Mouse (Mus musculus): ENCODE results near the gene Ndufa3.

GRCm38 (mm10) chr7:3578196-3578595 is 39.0 kb upstream of the Ndufa3 start:
- TF ChIP-seq CTCF (IDR thresholded peaks at IDR 0.05; ENCODE audit: control insufficient read depth, insufficient read depth, low read length), result no peak
- TF ChIP-seq POLR2A (IDR thresholded peaks at IDR 0.05; ENCODE audit: borderline replicate concordance, control insufficient read depth, low read depth, low read length), result no peak
